Mouse (Mus musculus) ES-E14 (cell line): ENCODE results near the gene Dpp4.

Experiments
- CHD2 ChIP-seq: IDR thresholded peaks from 2 replicates; pipeline ENCODE4 v1.6.1; 2014; ENCODE audit warnings: mild to moderate bottlenecking, low read depth, low read length, inconsistent platforms
- HCFC1 ChIP-seq: IDR thresholded peaks from 2 replicates; pipeline ENCODE4 v1.6.1; 2012; ENCODE audit warnings: low read length, inconsistent platforms, borderline replicate concordance; ENCODE audit not compliant: insufficient read depth
- ZNF384 ChIP-seq: IDR thresholded peaks from 2 replicates; pipeline ENCODE4 v1.6.1; 2012; ENCODE audit warnings: low read depth, low read length, inconsistent platforms

GRCm38 (mm10) chr2:62381756-62382155 is 30.3 kb downstream of the Dpp4 start:
- TF ChIP-seq HCFC1 (no peak), ZNF384 (no peak), CHD2 (no peak)
